Mouse (Mus musculus): Measurements from ENCODE around the gene Lims1.
A peak's percentile ranks its signal among the peaks of the same experiment; 100 is the strongest.
"Not testable (repeated sequence)": the region's sequence is repeated elsewhere in the genome, so short reads cannot be mapped to it uniquely, and the experiment has no call there.

Gene Lims1

GRCm38 (mm10) chr10:58323028-58323991, at the start of gene Lims1:
Gene Lims1, plus strand, starts transcription at chr10:58323466.
- DNase-seq (ENCODE audit: low spot score): peak; percentile 99

GRCm38 (mm10) chr10:58282238-58282637, 41.0 kb upstream of the Lims1 start:
- DNase-seq (ENCODE audit: low spot score): no peak

- no peak for DNase-seq (ENCODE audit: low spot score)
These were observed 32.5 kb upstream of the Lims1 start for GRCm38 (mm10) chr10:58290742-58291141.

GRCm38 (mm10) chr10:58294246-58294645, 29.0 kb upstream of the Lims1 start:
- DNase-seq (ENCODE audit: low spot score): no peak

GRCm38 (mm10) chr10:58295605-58296004, 27.7 kb upstream of the Lims1 start:
- no peak for DNase-seq (ENCODE audit: low spot score)

GRCm38 (mm10) chr10:58304996-58305395, 18.3 kb upstream of the Lims1 start:
- no peak for DNase-seq (ENCODE audit: low spot score)

- DNase-seq (ENCODE audit: low spot score): no peak
These were observed 16.4 kb upstream of the Lims1 start for GRCm38 (mm10) chr10:58306897-58307296.

GRCm38 (mm10) chr10:58310791-58311190, 12.5 kb upstream of the Lims1 start:
- no peak for DNase-seq (ENCODE audit: low spot score)

- DNase-seq (ENCODE audit: low spot score): no peak
These were observed 10.4 kb upstream of the Lims1 start for GRCm38 (mm10) chr10:58312887-58313286.

- no peak for DNase-seq (ENCODE audit: low spot score)
These were observed 2.4 kb upstream of the Lims1 start for GRCm38 (mm10) chr10:58320881-58321280.

GRCm38 (mm10) chr10:58322361-58323027, 772 bp upstream of the Lims1 start:
- DNase-seq (ENCODE audit: low spot score): no peak

GRCm38 (mm10) chr10:58326271-58326670, 3.0 kb downstream of the Lims1 start:
- DNase-seq (ENCODE audit: low spot score): no peak

- not testable (repeated sequence) for DNase-seq (ENCODE audit: low spot score)
These were observed 4.6 kb downstream of the Lims1 start for GRCm38 (mm10) chr10:58327836-58328235.

- no peak for DNase-seq (ENCODE audit: low spot score)
These were observed 5.3 kb downstream of the Lims1 start for GRCm38 (mm10) chr10:58328517-58329108.

- DNase-seq (ENCODE audit: low spot score): no peak
These were observed 7.4 kb downstream of the Lims1 start for GRCm38 (mm10) chr10:58330635-58331034.

GRCm38 (mm10) chr10:58331741-58332140, 8.5 kb downstream of the Lims1 start:
- DNase-seq (ENCODE audit: low spot score): no peak

- DNase-seq (ENCODE audit: low spot score): peak; percentile 45
These were observed 10.1 kb downstream of the Lims1 start for GRCm38 (mm10) chr10:58333414-58333813.

- no peak for DNase-seq (ENCODE audit: low spot score)
These were observed 12.9 kb downstream of the Lims1 start for GRCm38 (mm10) chr10:58336156-58336555.

GRCm38 (mm10) chr10:58337091-58337490, 13.8 kb downstream of the Lims1 start:
- not testable (repeated sequence) for DNase-seq (ENCODE audit: low spot score)

- DNase-seq (ENCODE audit: low spot score): no peak
These were observed 15.3 kb downstream of the Lims1 start for GRCm38 (mm10) chr10:58338590-58338989.

GRCm38 (mm10) chr10:58341685-58342084, 18.4 kb downstream of the Lims1 start:
- DNase-seq (ENCODE audit: low spot score): no peak

GRCm38 (mm10) chr10:58342199-58342598, 18.9 kb downstream of the Lims1 start:
- no peak for DNase-seq (ENCODE audit: low spot score)

GRCm38 (mm10) chr10:58343552-58343951, 20.3 kb downstream of the Lims1 start:
- DNase-seq (ENCODE audit: low spot score): no peak

All from urinary bladder, postnatal 14 days (tissue).